ENCODE assay signal across 9 mouse cellular contexts in genomic region chr10:77252790-77253189, GRCm38 (mm10). TPM values are rescaled to one million over a fixed set of nuclear protein-coding genes. Genes with fewer than 3 reads are reported as not detected.
A peak's percentile ranks its signal among the peaks of the same experiment; 100 is the strongest.
DNase-seq lines count a peak whose midpoint lies in the region; ATAC-seq and TF ChIP-seq lines count a peak whose summit lies in the region.
"Had no signal": no experiment of that assay in that cellular context is flagged by ENCODE, and none has a peak within 500 bp of the region (broad histone marks: within the 10 kb centered on the region; RNA-seq: fewer than 3 reads in every experiment).

No protein-coding gene starts in this region.

- H3K4me1 ChIP-seq in bone marrow macrophage, adult 2 months (ENCODE audit: control insufficient read depth, insufficient read depth, low read length), result peaks cover 20% of the 10 kb centered on the region
- H3K4me1 ChIP-seq in embryonic facial prominence, embryonic 15.5 days, result peaks cover 42% of the 10 kb centered on the region
- H3K4me1 ChIP-seq in heart, embryonic 13.5 days, result peaks cover 32% of the 10 kb centered on the region
- H3K4me1 ChIP-seq in kidney, embryonic 16.5 days (ENCODE audit: insufficient read depth, low read length), result peaks cover 33% of the 10 kb centered on the region
- H3K4me1 ChIP-seq in liver, embryonic 11.5 days (replicated peaks; ENCODE audit: control insufficient read depth, insufficient read depth, low read length), result peaks cover 21% of the 10 kb centered on the region

- DNase-seq in CD4-positive helper T cell, adult 2 months (ENCODE audit: low read depth, low spot score), result peak; percentile 60
- DNase-seq in liver, embryonic 11.5 days (ENCODE audit: low spot score), result peak; percentile 71
- peak; percentile 44 to 62 for DNase-seq in natural killer cell, adult 2 months (ENCODE audit: low spot score in 2 of 2)
- DNase-seq in splenic B cell, adult 2 months (ENCODE audit: low read depth, low spot score), result peak; percentile 78

- 3% methylated on average over 4 of the region's 4 CpGs for WGBS in embryonic facial prominence, embryonic 15.5 days
- 0% methylated on average over 4 of the region's 4 CpGs for WGBS in heart, embryonic 13.5 days
- 0% methylated on average over 4 of the region's 4 CpGs for WGBS in kidney, embryonic 16.5 days
- WGBS in liver, embryonic 11.5 days, result under 1% methylated on average over 4 of the region's 4 CpGs

- no peaks in the 10 kb centered on the region for H3K27me3 ChIP-seq in embryonic facial prominence, embryonic 15.5 days
- H3K27me3 ChIP-seq in heart, embryonic 13.5 days (replicated peaks), result no peaks in the 10 kb centered on the region
- H3K27me3 ChIP-seq in kidney, embryonic 16.5 days (ENCODE audit: insufficient read depth, low read length), result no peaks in the 10 kb centered on the region
- no peaks in the 10 kb centered on the region for H3K27me3 ChIP-seq in liver, embryonic 11.5 days (replicated peaks; ENCODE audit: control insufficient read depth, insufficient read depth, low read length)
- no peaks in the 10 kb centered on the region for H3K27me3 ChIP-seq in splenic B cell, adult 2 months (ENCODE audit: control insufficient read depth, insufficient read depth, low read length, poor library complexity, severe bottlenecking)

- H3K9me3 ChIP-seq in embryonic facial prominence, embryonic 15.5 days (replicated peaks), result no peaks in the 10 kb centered on the region
- H3K9me3 ChIP-seq in heart, embryonic 13.5 days, result no peaks in the 10 kb centered on the region
- no peaks in the 10 kb centered on the region for H3K9me3 ChIP-seq in kidney, embryonic 16.5 days (ENCODE audit: low read length)
- H3K9me3 ChIP-seq in liver, embryonic 11.5 days (ENCODE audit: control insufficient read depth, low read length), result no peaks in the 10 kb centered on the region

- no peak overlapping the region for H3K27ac ChIP-seq in bone marrow macrophage, adult 2 months (ENCODE audit: insufficient read depth, low read depth, low read length)
- no peak overlapping the region for H3K27ac ChIP-seq in embryonic facial prominence, embryonic 15.5 days (replicated peaks)
- H3K27ac ChIP-seq in heart, embryonic 13.5 days (replicated peaks), result peak overlapping the region; percentile 76; the same call in 1 of the 2 replicates
- H3K27ac ChIP-seq in kidney, embryonic 16.5 days (ENCODE audit: low read length), result peak overlapping the region; percentile 75; the same call in 1 of the 2 replicates
- H3K27ac ChIP-seq in liver, embryonic 11.5 days (ENCODE audit: low read depth, low read length), result peak overlapping the region; percentile 38; the same call in 1 of the 2 replicates

- no peaks in the 10 kb centered on the region for H3K36me3 ChIP-seq in embryonic facial prominence, embryonic 15.5 days
- no peaks in the 10 kb centered on the region for H3K36me3 ChIP-seq in heart, embryonic 13.5 days
- no peaks in the 10 kb centered on the region for H3K36me3 ChIP-seq in kidney, embryonic 16.5 days (ENCODE audit: insufficient read depth, low read length)
- H3K36me3 ChIP-seq in liver, embryonic 11.5 days (ENCODE audit: control insufficient read depth, insufficient read depth, low read length), result no peaks in the 10 kb centered on the region
- no peaks in the 10 kb centered on the region for H3K36me3 ChIP-seq in splenic B cell, adult 2 months (ENCODE audit: control insufficient read depth, insufficient read depth, low read length, poor library complexity, severe bottlenecking)

- H3K4me2 ChIP-seq in embryonic facial prominence, embryonic 15.5 days (replicated peaks), result no peak overlapping the region
- H3K4me2 ChIP-seq in heart, embryonic 13.5 days, result 0 out of 2 replicates have a peak overlapping the region, but pooled peaks have one; percentile 5
- no peak overlapping the region for H3K4me2 ChIP-seq in kidney, embryonic 16.5 days (replicated peaks; ENCODE audit: low read depth, low read length)
- no peak overlapping the region for H3K4me2 ChIP-seq in liver, embryonic 11.5 days

- TF ChIP-seq POLR2A in bone marrow macrophage, adult 2 months (IDR thresholded peaks at IDR 0.05; ENCODE audit: borderline replicate concordance, low read depth, low read length), result no peak

- peak; percentile 85 for TF ChIP-seq CTCF in bone marrow macrophage, adult 2 months (IDR thresholded peaks at IDR 0.05; ENCODE audit: low read depth, low read length)

- H3K4me3 ChIP-seq in bone marrow macrophage, adult 2 months (ENCODE audit: insufficient read depth, low read length), result no peak overlapping the region
- no peak overlapping the region for H3K4me3 ChIP-seq in embryonic facial prominence, embryonic 15.5 days (replicated peaks)
- no peak overlapping the region for H3K4me3 ChIP-seq in heart, embryonic 13.5 days
- H3K4me3 ChIP-seq in kidney, embryonic 16.5 days (ENCODE audit: low read length), result no peak overlapping the region
- no peak overlapping the region for H3K4me3 ChIP-seq in liver, embryonic 11.5 days (ENCODE audit: low read depth, low read length)
- H3K4me3 ChIP-seq: erythroblast, embryonic 14.5 days had no signal

- 0 out of 2 replicates have a peak, but pooled peaks have one; percentile 15 for ATAC-seq in embryonic facial prominence, embryonic 15.5 days (ENCODE audit: insufficient number of reproducible peaks, low FRiP score, low TSS enrichment, low read depth)
- ATAC-seq in heart, embryonic 13.5 days (ENCODE audit: extremely low read depth, insufficient number of reproducible peaks, low FRiP score, low TSS enrichment), result no peak
- peak; percentile 66; the same call in 1 of the 2 replicates for ATAC-seq in kidney, embryonic 16.5 days (ENCODE audit: low FRiP score, low TSS enrichment)
- peak; percentile 38; the same call in 1 of the 2 replicates for ATAC-seq in liver, embryonic 11.5 days (replicated peaks; ENCODE audit: low FRiP score)

- H3K9ac ChIP-seq in embryonic facial prominence, embryonic 15.5 days, result 0 out of 2 replicates have a peak overlapping the region, but pooled peaks have one; percentile 3
- H3K9ac ChIP-seq in heart, embryonic 13.5 days, result peak overlapping the region; percentile 5; the same call in 1 of the 2 replicates
- 0 out of 2 replicates have a peak overlapping the region, but pooled peaks have one; percentile 17 for H3K9ac ChIP-seq in kidney, embryonic 16.5 days (replicated peaks; ENCODE audit: low read length)
- peak overlapping the region; percentile 34 for H3K9ac ChIP-seq in liver, embryonic 11.5 days (ENCODE audit: low read depth, low read length)

RNA-seq across cellular contexts. Expression of gene Pofut2, which starts 6.2 kb away (rescaled TPM):
- 43.9 and 44.5 TPM in 2 replicates for polyA plus RNA-seq in bone marrow macrophage, adult 2 months (2012; ENCODE audit: insufficient read depth, insufficient read length, missing spikeins)
- polyA plus RNA-seq in embryonic facial prominence, embryonic 15.5 days (2015; fragmentation: Nextera tagmentation; extraction: Ambion mirVana), result 162 and 166 TPM in 2 replicates
- 120 and 122 TPM in 2 replicates for polyA plus RNA-seq in heart, embryonic 13.5 days (2015; fragmentation: Nextera tagmentation; extraction: Ambion mirVana)
- polyA plus RNA-seq in kidney, embryonic 16.5 days (2015; fragmentation: Nextera tagmentation; extraction: Ambion mirVana), result 148 and 149 TPM in 2 replicates
- polyA plus RNA-seq in liver, embryonic 11.5 days (2014; fragmentation: Nextera tagmentation; extraction: Ambion mirVana), result 66.8 and 71.9 TPM in 2 replicates

Comparison
In these comparisons a context has a peak if more than half of its experiments do, and no peak if none do; other contexts are left out.
1. H3K27ac ChIP-seq: peak in heart, embryonic 13.5 days (single experiment), kidney, embryonic 16.5 days (single experiment) and liver, embryonic 11.5 days (single experiment); none in bone marrow macrophage, adult 2 months (single experiment) and embryonic facial prominence, embryonic 15.5 days (single experiment).
2. Peak in every context shown above with its lines, with median percentiles within 50 percentile points of each other: DNase-seq and H3K9ac ChIP-seq.